Mouse (Mus musculus): Measurements from ENCODE around the gene Slc44a1. TPM values are rescaled to one million over a fixed set of nuclear protein-coding genes. Genes with fewer than 3 reads are reported as not detected.
A peak's percentile ranks its signal among the peaks of the same experiment; 100 is the strongest.

Slc44a1 gene
- polyA plus RNA-seq, 1 experiment from 2014 or later, result 21.4 TPM

DNA sequence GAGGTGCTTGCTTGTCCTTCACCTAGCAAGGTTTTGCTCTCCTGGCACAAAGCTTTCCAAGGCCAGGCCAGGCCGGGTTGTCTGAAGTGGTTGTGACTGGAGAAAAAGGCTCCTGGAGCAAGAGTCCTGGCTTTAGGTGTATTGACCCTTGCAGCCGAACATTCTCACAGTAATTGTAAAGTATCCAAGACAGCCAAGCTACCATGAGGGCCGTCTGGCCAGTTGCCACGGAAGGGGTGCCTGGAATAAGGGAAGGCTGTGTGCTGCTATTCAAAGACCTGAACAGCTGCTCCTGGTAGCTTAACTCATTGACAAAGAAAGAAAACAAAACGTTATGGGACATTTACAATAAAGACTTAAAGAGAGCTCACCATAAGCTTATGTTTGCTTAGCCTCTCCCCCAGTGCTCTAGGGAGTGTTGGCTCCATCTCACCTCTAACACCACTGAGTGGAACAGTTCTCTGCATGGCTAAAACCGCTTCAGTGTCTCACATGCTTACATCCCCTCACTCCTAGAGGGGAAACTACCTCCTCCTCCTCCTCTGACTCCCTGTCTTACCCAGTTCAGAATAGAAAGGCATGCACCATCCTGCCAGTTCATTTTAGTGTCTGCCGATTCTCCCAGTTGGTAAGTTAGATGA is 197.2 kb downstream of the Slc44a1 start:
- Histone ChIP-seq H3K27me3 (no peaks in the 10 kb centered on the region), H3K27ac (no peak overlapping the region), H3K4me3 (no peak overlapping the region), H3K9ac (no peak overlapping the region), H3K36me3 (peaks cover 6% of the 10 kb centered on the region), H3K4me1 (peaks cover 28% of the 10 kb centered on the region), H3K9me3 (replicated peaks) (no peaks in the 10 kb centered on the region), H3K4me2 (replicated peaks) (no peak overlapping the region)
- ATAC-seq (ENCODE audit: low FRiP score), result peak; percentile 57
- WGBS, result 68% methylated on average over 7 of the region's 7 CpGs

DNA sequence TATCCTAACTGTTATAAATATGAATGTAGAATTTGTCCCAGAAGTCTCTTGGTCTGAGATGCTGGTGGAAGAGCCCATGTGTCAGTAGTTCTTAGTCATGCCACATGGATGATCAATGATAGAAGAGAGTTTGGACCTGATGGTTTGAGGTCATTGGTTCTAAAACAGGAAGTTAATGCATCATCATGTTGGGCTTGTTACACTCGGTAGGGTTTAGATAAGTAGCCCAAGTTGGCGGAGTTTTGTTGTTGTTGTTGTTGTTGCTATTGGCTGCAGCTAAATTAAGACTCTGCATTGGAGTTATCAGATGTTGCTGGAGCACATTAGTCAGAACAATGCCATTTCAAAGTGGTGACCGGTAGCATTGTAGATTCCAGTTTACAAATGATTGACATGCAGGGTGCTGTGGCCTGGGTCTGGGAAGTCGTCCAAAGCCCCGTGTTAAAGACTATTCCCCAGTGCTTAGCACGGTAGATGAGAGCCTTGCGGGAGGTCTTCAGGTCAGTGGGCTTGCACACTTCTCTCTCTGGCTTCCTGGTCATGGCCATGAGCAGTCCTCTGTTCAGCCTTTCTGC is 198.4 kb downstream of the Slc44a1 start:
- Histone ChIP-seq H3K36me3 (peaks cover 6% of the 10 kb centered on the region), H3K9me3 (replicated peaks) (no peaks in the 10 kb centered on the region), H3K4me2 (replicated peaks) (no peak overlapping the region), H3K4me1 (peaks cover 16% of the 10 kb centered on the region), H3K4me3 (no peak overlapping the region), H3K9ac (no peak overlapping the region), H3K27ac (no peak overlapping the region), H3K27me3 (no peaks in the 10 kb centered on the region)
- 83% methylated on average over 7 of the region's 7 CpGs for WGBS
- no peak for ATAC-seq (ENCODE audit: low FRiP score)

DNA sequence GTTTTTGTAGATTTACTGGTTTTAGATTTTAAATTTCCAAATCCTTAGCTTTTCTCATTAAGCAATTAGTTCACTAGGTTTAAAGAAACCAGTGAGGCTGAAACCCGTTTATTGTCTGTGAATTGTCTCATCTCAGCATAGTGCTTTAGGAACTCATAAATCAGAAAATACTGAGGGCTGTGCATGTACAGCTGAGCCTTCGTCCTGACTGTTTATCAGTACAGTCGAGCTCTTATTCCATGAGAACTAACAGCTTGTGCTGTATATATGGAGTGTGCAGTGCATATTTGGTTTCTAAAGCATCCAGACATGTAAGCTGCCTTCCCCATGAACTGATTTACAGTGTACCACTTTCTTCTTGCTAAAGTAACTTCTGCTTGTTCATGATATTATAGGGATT is 217.8 kb downstream of the Slc44a1 start:
- WGBS, result 80% methylated on average over 3 of the region's 3 CpGs
- no peak for ATAC-seq (ENCODE audit: low FRiP score)
- H3K27ac ChIP-seq, result no peak overlapping the region
- peaks cover 24% of the 10 kb centered on the region for H3K36me3 ChIP-seq
- H3K27me3 ChIP-seq, result no peaks in the 10 kb centered on the region
- no peaks in the 10 kb centered on the region for H3K9me3 ChIP-seq (replicated peaks)
- H3K4me2 ChIP-seq (replicated peaks), result no peak overlapping the region
- H3K4me3 ChIP-seq, result no peak overlapping the region
- H3K4me1 ChIP-seq, result no peaks in the 10 kb centered on the region
- H3K9ac ChIP-seq, result no peak overlapping the region

DNA sequence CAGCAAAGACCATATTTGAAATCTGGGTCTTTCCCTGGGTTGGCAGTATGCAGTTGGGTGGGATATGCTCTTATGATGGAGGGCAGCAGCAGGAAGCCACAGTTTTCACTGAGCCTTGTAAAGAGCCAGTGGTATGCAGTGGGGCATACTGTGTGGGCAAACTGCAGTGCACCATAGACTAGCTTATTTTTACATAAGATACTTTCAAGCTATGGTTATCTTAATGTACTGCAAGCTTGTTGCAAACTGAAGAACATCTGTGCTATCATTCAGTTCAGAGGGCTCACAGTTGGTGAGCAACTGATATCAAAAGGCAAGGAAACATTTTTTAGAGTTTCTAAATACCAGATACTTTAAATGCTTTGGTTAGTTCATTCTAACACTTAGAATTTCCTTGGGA is 220.5 kb downstream of the Slc44a1 start:
- no peak overlapping the region for H3K4me2 ChIP-seq (replicated peaks)
- no peak for ATAC-seq (ENCODE audit: low FRiP score)
- H3K4me1 ChIP-seq, result no peaks in the 10 kb centered on the region
- no peak overlapping the region for H3K4me3 ChIP-seq
- H3K27me3 ChIP-seq, result no peaks in the 10 kb centered on the region
- no peak overlapping the region for H3K27ac ChIP-seq
- no peak overlapping the region for H3K9ac ChIP-seq
- H3K9me3 ChIP-seq (replicated peaks), result no peaks in the 10 kb centered on the region
- H3K36me3 ChIP-seq, result peaks cover 27% of the 10 kb centered on the region

Other genes starting within 250 kb of the Slc44a1 start
- 29.9 and 34.0 TPM in 2 replicates for gene Fsd1l, start 191.1 kb downstream of the Slc44a1 start, polyA plus RNA-seq (2016; fragmentation: Nextera tagmentation; extraction: Ambion mirVana)